Mouse (Mus musculus): Measurements from ENCODE around the gene T.

DNA sequence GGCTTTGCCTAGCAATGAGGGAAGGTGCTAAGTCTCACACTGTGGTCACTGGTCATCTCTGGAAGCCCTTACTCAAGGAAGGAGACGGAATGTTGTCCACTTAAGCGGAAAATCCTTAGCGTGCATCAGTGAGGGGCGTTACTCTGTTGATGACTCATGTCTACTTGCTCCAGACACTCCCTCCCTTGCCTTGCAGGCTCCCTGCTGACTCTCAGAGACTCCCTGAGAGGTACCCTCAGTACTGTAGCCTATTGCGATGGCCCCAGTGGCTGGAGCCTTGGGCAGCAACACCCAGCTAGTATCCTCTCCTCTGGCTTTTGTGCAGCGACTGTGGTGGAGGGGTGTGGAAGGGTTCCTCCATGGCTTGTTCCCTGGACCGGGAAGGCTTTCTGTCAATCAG, 21.4 kb downstream of the T start:
- TF ChIP-seq CTCF (IDR thresholded peaks at IDR 0.05; ENCODE audit: extremely low read depth, insufficient read depth, insufficient read length, insufficient replicate concordance), result no peak
- TF ChIP-seq POLR2A (IDR thresholded peaks at IDR 0.05; ENCODE audit: low read depth, low read length), result no peak

All from spleen, adult 2 months (tissue).